Mouse (Mus musculus): ENCODE measurements around the gene Alg14. TPM values are rescaled to one million over a fixed set of nuclear protein-coding genes. Genes with fewer than 3 reads are reported as not detected.

Alg14 gene
- total and polyA plus RNA-seq, 2 experiments from 2014 or later = 28.2 to 31.6 TPM

- Histone ChIP-seq H3K27me3 (ENCODE audit: insufficient read depth, low read length) (no peaks in the 10 kb centered on the region), H3K4me1 (ENCODE audit: insufficient read depth) (no peaks in the 10 kb centered on the region), H3K9ac (no peak overlapping the region), H3K27ac (ENCODE audit: low read depth, low read length) (0 out of 2 replicates have a peak overlapping the region, but pooled peaks have one; percentile 21), H3K36me3 (ENCODE audit: insufficient read depth) (no peaks in the 10 kb centered on the region), H3K4me3 (ENCODE audit: low read depth, low read length) (no peak overlapping the region), H3K9me3 (ENCODE audit: low read length) (no peaks in the 10 kb centered on the region), H3K4me2 (ENCODE audit: low read depth) (no peak overlapping the region)
- DNase-seq (peak; percentile 18), ATAC-seq (peak; percentile 65)
- 37% methylated on average over 12 of the region's 12 CpGs for WGBS
- no peak for TF ChIP-seq CTCF (IDR thresholded peaks at IDR 0.05; ENCODE audit: low read depth)
Measured at GRCm38 (mm10) chr3:121370830-121371526, 79.4 kb downstream of the Alg14 start.

GRCm38 (mm10) chr3:121371527-121372220 lies 80.1 kb downstream of the Alg14 start:
- no peaks in the 10 kb centered on the region for H3K4me1 ChIP-seq (ENCODE audit: insufficient read depth)
- no peaks in the 10 kb centered on the region for H3K36me3 ChIP-seq (ENCODE audit: insufficient read depth)
- H3K9ac ChIP-seq = no peak overlapping the region
- no peak overlapping the region for H3K27ac ChIP-seq (ENCODE audit: low read depth, low read length)
- H3K27me3 ChIP-seq (ENCODE audit: insufficient read depth, low read length) = no peaks in the 10 kb centered on the region
- H3K4me2 ChIP-seq (ENCODE audit: low read depth) = no peak overlapping the region
- H3K4me3 ChIP-seq (ENCODE audit: low read depth, low read length) = no peak overlapping the region
- 80% methylated on average over 8 of the region's 8 CpGs for whole genome bisulfite sequencing
- H3K9me3 ChIP-seq (ENCODE audit: low read length) = no peaks in the 10 kb centered on the region
- DNase-seq (no peak), ATAC-seq (no peak)
- no peak for TF ChIP-seq CTCF (IDR thresholded peaks at IDR 0.05; ENCODE audit: low read depth)

- H3K27ac ChIP-seq (ENCODE audit: low read depth, low read length) = no peak overlapping the region
- H3K9ac ChIP-seq = no peak overlapping the region
- H3K27me3 ChIP-seq (ENCODE audit: insufficient read depth, low read length) = no peaks in the 10 kb centered on the region
- 80% methylated on average over 9 of the region's 9 CpGs for WGBS
- no peaks in the 10 kb centered on the region for H3K4me1 ChIP-seq (ENCODE audit: insufficient read depth)
- no peak overlapping the region for H3K4me3 ChIP-seq (ENCODE audit: low read depth, low read length)
- no peak for ATAC-seq
- H3K36me3 ChIP-seq (ENCODE audit: insufficient read depth) = no peaks in the 10 kb centered on the region
- TF ChIP-seq CTCF (IDR thresholded peaks at IDR 0.05; ENCODE audit: low read depth) = no peak
- H3K4me2 ChIP-seq (ENCODE audit: low read depth) = no peak overlapping the region
- H3K9me3 ChIP-seq (ENCODE audit: low read length) = no peaks in the 10 kb centered on the region
- DNase-seq = no peak
Measured at GRCm38 (mm10) chr3:121373897-121374441, 82.4 kb downstream of the Alg14 start.

GRCm38 (mm10) chr3:121375541-121376129 lies 84.1 kb downstream of the Alg14 start:
- 63% methylated on average over 7 of the region's 7 CpGs for WGBS
- TF ChIP-seq CTCF (IDR thresholded peaks at IDR 0.05; ENCODE audit: low read depth) = no peak
- H3K4me1 ChIP-seq (ENCODE audit: insufficient read depth) = no peaks in the 10 kb centered on the region
- DNase-seq (no peak), ATAC-seq (no peak)
- H3K36me3 ChIP-seq (ENCODE audit: insufficient read depth) = no peaks in the 10 kb centered on the region
- no peak overlapping the region for H3K4me3 ChIP-seq (ENCODE audit: low read depth, low read length)
- no peaks in the 10 kb centered on the region for H3K9me3 ChIP-seq (ENCODE audit: low read length)
- H3K27ac ChIP-seq (ENCODE audit: low read depth, low read length) = no peak overlapping the region
- H3K27me3 ChIP-seq (ENCODE audit: insufficient read depth, low read length) = no peaks in the 10 kb centered on the region
- no peak overlapping the region for H3K9ac ChIP-seq
- no peak overlapping the region for H3K4me2 ChIP-seq (ENCODE audit: low read depth)

GRCm38 (mm10) chr3:121378708-121379612 lies 87.4 kb downstream of the Alg14 start:
- no peak overlapping the region for H3K9ac ChIP-seq
- H3K36me3 ChIP-seq (ENCODE audit: insufficient read depth) = no peaks in the 10 kb centered on the region
- H3K4me2 ChIP-seq (ENCODE audit: low read depth) = no peak overlapping the region
- H3K4me1 ChIP-seq (ENCODE audit: insufficient read depth) = no peaks in the 10 kb centered on the region
- H3K9me3 ChIP-seq (ENCODE audit: low read length) = no peaks in the 10 kb centered on the region
- no peaks in the 10 kb centered on the region for H3K27me3 ChIP-seq (ENCODE audit: insufficient read depth, low read length)
- no peak for TF ChIP-seq CTCF (IDR thresholded peaks at IDR 0.05; ENCODE audit: low read depth)
- 63% methylated on average over 15 of the region's 15 CpGs for WGBS
- ATAC-seq (no peak), DNase-seq (no peak)
- no peak overlapping the region for H3K27ac ChIP-seq (ENCODE audit: low read depth, low read length)
- H3K4me3 ChIP-seq (ENCODE audit: low read depth, low read length) = no peak overlapping the region

- Histone ChIP-seq H3K4me3 (ENCODE audit: low read depth, low read length) (no peak overlapping the region), H3K4me1 (ENCODE audit: insufficient read depth) (no peaks in the 10 kb centered on the region), H3K9ac (no peak overlapping the region), H3K36me3 (ENCODE audit: insufficient read depth) (no peaks in the 10 kb centered on the region), H3K9me3 (ENCODE audit: low read length) (no peaks in the 10 kb centered on the region), H3K27me3 (ENCODE audit: insufficient read depth, low read length) (no peaks in the 10 kb centered on the region), H3K27ac (ENCODE audit: low read depth, low read length) (no peak overlapping the region), H3K4me2 (ENCODE audit: low read depth) (no peak overlapping the region)
- ATAC-seq (no peak), DNase-seq (no peak)
- WGBS = 83% methylated on average over 5 of the region's 5 CpGs
- no peak for TF ChIP-seq CTCF (IDR thresholded peaks at IDR 0.05; ENCODE audit: low read depth)
Measured at GRCm38 (mm10) chr3:121379699-121380098, 88.1 kb downstream of the Alg14 start.
